Mouse (Mus musculus) WW6 (cell line): ENCODE measurements around the gene Gm13178.

ENCODE experiments used
- DNase-seq: peaks from one replicate; pipeline ENCODE4 v3.0.0-alpha.2; 2013; ENCODE audit warnings: low read depth, low spot score

Gm13178 gene

GRCm38 (mm10) chr4:144721304-144721703 lies at the start of gene Gm13178:
Gene Gm13178, minus strand, starts transcription at chr4:144721404.
- DNase-seq, result no peak

- no peak for DNase-seq
Measured at GRCm38 (mm10) chr4:144765722-144766121, 44.5 kb upstream of the Gm13178 start.

- DNase-seq, result no peak
Measured at GRCm38 (mm10) chr4:144749139-144749538, 27.9 kb upstream of the Gm13178 start.

DNA sequence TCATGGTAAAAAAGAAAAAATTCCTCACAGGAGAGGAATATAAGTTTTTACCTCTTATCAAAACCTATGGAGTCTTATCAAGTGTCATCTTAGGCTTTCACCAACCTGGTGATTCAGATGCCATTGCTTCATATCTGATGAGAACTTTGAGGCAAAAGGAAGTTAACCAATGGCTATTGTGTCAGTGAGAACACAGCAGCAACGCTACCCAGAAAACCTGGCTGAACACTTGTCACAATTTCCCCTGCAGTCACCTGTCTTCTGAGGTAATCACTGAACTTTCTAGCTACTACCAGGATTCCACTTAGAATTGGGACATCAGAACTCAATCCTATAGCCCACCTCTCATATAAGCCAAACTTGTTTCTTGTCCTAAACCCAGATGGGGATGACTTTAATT lies 1.5 kb downstream of the Gm13178 start:
- DNase-seq, result no peak

DNA sequence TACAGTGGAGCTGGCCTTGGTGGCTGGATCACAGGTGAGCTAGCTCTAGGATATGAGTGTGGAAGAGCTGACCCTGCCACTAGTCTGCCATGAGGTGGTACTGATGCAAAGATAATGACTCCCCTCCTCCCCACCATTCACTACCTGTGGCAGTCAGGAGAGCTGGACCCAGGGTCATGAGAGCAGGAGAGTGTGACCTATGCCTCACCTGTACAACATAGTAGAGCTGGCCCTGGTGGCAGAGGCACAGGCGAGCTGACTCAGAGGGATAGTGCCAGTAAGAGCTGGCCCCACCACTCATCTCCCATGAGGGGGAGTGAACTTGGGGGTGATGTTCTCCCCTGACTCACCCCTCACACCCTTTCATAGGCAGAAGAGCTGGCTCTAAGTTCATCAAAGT lies 2.9 kb downstream of the Gm13178 start:
- no peak for DNase-seq

GRCm38 (mm10) chr4:144686268-144686667 lies 34.9 kb downstream of the Gm13178 start, which contains the start of gene Gm436:
Gene Gm436, minus strand, starts transcription at chr4:144686368.
- no peak for DNase-seq
